Mouse (Mus musculus): ENCODE measurements around the gene Cnnm4. TPM values are rescaled to one million over a fixed set of nuclear protein-coding genes. Genes with fewer than 3 reads are reported as not detected.

Gene Cnnm4
- polyA plus RNA-seq, 1 experiment from 2014 or later, result 9.8 TPM

GRCm38 (mm10) chr1:36479903-36480899 lies 8.8 kb downstream of the Cnnm4 start:
- Histone ChIP-seq H3K27ac (ENCODE audit: low read depth, low read length) (no peak overlapping the region), H3K4me1 (ENCODE audit: control insufficient read depth, insufficient read depth, low read length) (peaks cover 11% of the 10 kb centered on the region), H3K27me3 (ENCODE audit: control insufficient read depth, insufficient read depth, low read length) (no peaks in the 10 kb centered on the region), H3K4me2 (ENCODE audit: low read depth, low read length) (no peak overlapping the region), H3K9me3 (ENCODE audit: control insufficient read depth, low read length) (no peaks in the 10 kb centered on the region), H3K9ac (replicated peaks; ENCODE audit: low read depth, low read length) (no peak overlapping the region), H3K36me3 (ENCODE audit: control insufficient read depth, insufficient read depth, low read length) (no peaks in the 10 kb centered on the region), H3K4me3 (ENCODE audit: low read depth, low read length) (no peak overlapping the region)
- no peak for ATAC-seq (ENCODE audit: low read depth)
- 84% methylated on average over 12 of the region's 12 CpGs for WGBS

DNA sequence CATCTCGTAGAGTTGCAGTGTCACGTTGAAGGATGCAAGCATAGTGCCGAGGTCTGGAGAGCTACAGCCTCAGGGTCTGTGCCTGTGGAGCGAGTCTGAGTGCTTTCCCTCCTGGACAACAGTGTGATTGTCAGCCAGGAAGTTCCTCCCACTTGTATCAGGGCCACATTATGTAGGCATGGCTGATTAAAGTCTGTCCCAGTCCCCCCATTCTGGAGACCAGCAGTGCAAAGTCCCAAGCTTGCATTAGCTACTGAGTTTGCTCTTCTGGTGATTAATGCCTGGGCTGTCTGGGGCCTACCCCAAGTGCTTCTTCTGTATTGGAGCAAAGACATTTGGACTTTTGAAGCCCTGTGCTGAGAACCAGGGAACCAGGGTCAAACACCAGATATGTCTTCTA lies 12.4 kb downstream of the Cnnm4 start:
- no peak for ATAC-seq (ENCODE audit: low read depth)
- Histone ChIP-seq H3K4me3 (ENCODE audit: low read depth, low read length) (no peak overlapping the region), H3K9me3 (ENCODE audit: control insufficient read depth, low read length) (no peaks in the 10 kb centered on the region), H3K4me1 (ENCODE audit: control insufficient read depth, insufficient read depth, low read length) (no peaks in the 10 kb centered on the region), H3K9ac (replicated peaks; ENCODE audit: low read depth, low read length) (no peak overlapping the region), H3K36me3 (ENCODE audit: control insufficient read depth, insufficient read depth, low read length) (no peaks in the 10 kb centered on the region), H3K27me3 (ENCODE audit: control insufficient read depth, insufficient read depth, low read length) (no peaks in the 10 kb centered on the region), H3K4me2 (ENCODE audit: low read depth, low read length) (no peak overlapping the region), H3K27ac (ENCODE audit: low read depth, low read length) (no peak overlapping the region)
- 74% methylated on average over 4 of the region's 4 CpGs for WGBS

DNA sequence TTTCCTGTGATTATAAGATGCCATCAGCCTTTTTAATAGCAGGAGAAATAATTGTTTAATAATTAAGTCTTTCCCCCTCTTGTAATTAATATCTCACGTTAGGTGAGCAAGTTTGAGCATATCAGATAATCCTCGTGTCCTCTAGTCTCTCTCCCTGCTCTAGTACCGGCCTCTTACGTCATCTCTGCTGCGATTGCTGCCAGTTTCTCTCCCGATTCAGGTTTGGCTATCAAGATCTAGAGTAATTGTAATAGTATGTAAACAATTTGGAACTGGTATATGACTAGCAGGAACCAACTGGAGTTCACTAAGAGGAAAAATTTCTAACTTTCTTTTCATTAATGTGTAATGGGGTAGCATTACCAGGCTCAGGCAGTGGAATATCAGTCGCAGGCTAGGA lies 13.7 kb downstream of the Cnnm4 start:
- ATAC-seq (ENCODE audit: low read depth), result no peak
- Histone ChIP-seq H3K27ac (ENCODE audit: low read depth, low read length) (no peak overlapping the region), H3K4me3 (ENCODE audit: low read depth, low read length) (no peak overlapping the region), H3K4me2 (ENCODE audit: low read depth, low read length) (no peak overlapping the region), H3K4me1 (ENCODE audit: control insufficient read depth, insufficient read depth, low read length) (no peaks in the 10 kb centered on the region), H3K27me3 (ENCODE audit: control insufficient read depth, insufficient read depth, low read length) (no peaks in the 10 kb centered on the region), H3K36me3 (ENCODE audit: control insufficient read depth, insufficient read depth, low read length) (no peaks in the 10 kb centered on the region), H3K9ac (replicated peaks; ENCODE audit: low read depth, low read length) (no peak overlapping the region), H3K9me3 (ENCODE audit: control insufficient read depth, low read length) (no peaks in the 10 kb centered on the region)
- 78% methylated on average over 7 of the region's 7 CpGs for WGBS

DNA sequence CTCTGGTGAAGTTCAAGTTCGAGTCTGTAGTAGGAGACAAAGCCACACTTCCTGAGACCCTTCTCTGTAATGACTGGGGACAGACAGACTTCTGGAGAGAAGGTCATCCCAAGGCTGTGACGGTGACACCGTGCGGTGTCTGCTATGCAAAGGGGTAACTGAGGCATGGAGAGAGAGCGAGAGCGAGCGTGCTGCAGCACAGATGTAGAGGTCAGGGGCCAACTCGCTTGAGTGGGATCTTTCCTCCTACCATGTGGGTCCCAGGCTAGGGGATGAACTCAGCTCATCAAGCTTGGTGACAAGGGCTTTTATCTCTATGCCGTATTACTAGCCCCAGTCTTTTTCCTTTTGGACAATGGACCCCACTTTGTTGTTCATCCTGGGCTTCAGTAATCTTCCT lies 15.7 kb downstream of the Cnnm4 start:
- H3K36me3 ChIP-seq (ENCODE audit: control insufficient read depth, insufficient read depth, low read length), result no peaks in the 10 kb centered on the region
- H3K27ac ChIP-seq (ENCODE audit: low read depth, low read length), result no peak overlapping the region
- no peaks in the 10 kb centered on the region for H3K4me1 ChIP-seq (ENCODE audit: control insufficient read depth, insufficient read depth, low read length)
- no peak overlapping the region for H3K9ac ChIP-seq (replicated peaks; ENCODE audit: low read depth, low read length)
- 78% methylated on average over 9 of the region's 9 CpGs for WGBS
- no peak overlapping the region for H3K4me3 ChIP-seq (ENCODE audit: low read depth, low read length)
- no peaks in the 10 kb centered on the region for H3K9me3 ChIP-seq (ENCODE audit: control insufficient read depth, low read length)
- H3K27me3 ChIP-seq (ENCODE audit: control insufficient read depth, insufficient read depth, low read length), result no peaks in the 10 kb centered on the region
- H3K4me2 ChIP-seq (ENCODE audit: low read depth, low read length), result no peak overlapping the region
- ATAC-seq (ENCODE audit: low read depth), result no peak

GRCm38 (mm10) chr1:36489661-36490060 lies 18.2 kb downstream of the Cnnm4 start:
- Histone ChIP-seq H3K36me3 (ENCODE audit: control insufficient read depth, insufficient read depth, low read length) (no peaks in the 10 kb centered on the region), H3K27ac (ENCODE audit: low read depth, low read length) (no peak overlapping the region), H3K9ac (replicated peaks; ENCODE audit: low read depth, low read length) (no peak overlapping the region), H3K27me3 (ENCODE audit: control insufficient read depth, insufficient read depth, low read length) (no peaks in the 10 kb centered on the region), H3K4me2 (ENCODE audit: low read depth, low read length) (no peak overlapping the region), H3K9me3 (ENCODE audit: control insufficient read depth, low read length) (no peaks in the 10 kb centered on the region), H3K4me3 (ENCODE audit: low read depth, low read length) (no peak overlapping the region), H3K4me1 (ENCODE audit: control insufficient read depth, insufficient read depth, low read length) (no peaks in the 10 kb centered on the region)
- WGBS, result 57% methylated on average over 6 of the region's 6 CpGs
- ATAC-seq (ENCODE audit: low read depth), result no peak

GRCm38 (mm10) chr1:36492416-36493139 lies 21.2 kb downstream of the Cnnm4 start:
- no peak overlapping the region for H3K9ac ChIP-seq (replicated peaks; ENCODE audit: low read depth, low read length)
- no peak overlapping the region for H3K4me2 ChIP-seq (ENCODE audit: low read depth, low read length)
- WGBS, result 55% methylated on average over 9 of the region's 9 CpGs
- H3K4me1 ChIP-seq (ENCODE audit: control insufficient read depth, insufficient read depth, low read length), result no peaks in the 10 kb centered on the region
- H3K4me3 ChIP-seq (ENCODE audit: low read depth, low read length), result no peak overlapping the region
- H3K27ac ChIP-seq (ENCODE audit: low read depth, low read length), result no peak overlapping the region
- no peaks in the 10 kb centered on the region for H3K9me3 ChIP-seq (ENCODE audit: control insufficient read depth, low read length)
- no peaks in the 10 kb centered on the region for H3K27me3 ChIP-seq (ENCODE audit: control insufficient read depth, insufficient read depth, low read length)
- no peak; the same call in 1 of the 2 replicates for ATAC-seq (ENCODE audit: low read depth)
- no peaks in the 10 kb centered on the region for H3K36me3 ChIP-seq (ENCODE audit: control insufficient read depth, insufficient read depth, low read length)

GRCm38 (mm10) chr1:36493299-36493698 lies 21.9 kb downstream of the Cnnm4 start:
- no peaks in the 10 kb centered on the region for H3K36me3 ChIP-seq (ENCODE audit: control insufficient read depth, insufficient read depth, low read length)
- H3K27ac ChIP-seq (ENCODE audit: low read depth, low read length), result no peak overlapping the region
- WGBS, result 83% methylated on average over 6 of the region's 6 CpGs
- no peak for ATAC-seq (ENCODE audit: low read depth)
- no peaks in the 10 kb centered on the region for H3K4me1 ChIP-seq (ENCODE audit: control insufficient read depth, insufficient read depth, low read length)
- no peak overlapping the region for H3K4me3 ChIP-seq (ENCODE audit: low read depth, low read length)
- H3K4me2 ChIP-seq (ENCODE audit: low read depth, low read length), result no peak overlapping the region
- no peak overlapping the region for H3K9ac ChIP-seq (replicated peaks; ENCODE audit: low read depth, low read length)
- no peaks in the 10 kb centered on the region for H3K9me3 ChIP-seq (ENCODE audit: control insufficient read depth, low read length)
- no peaks in the 10 kb centered on the region for H3K27me3 ChIP-seq (ENCODE audit: control insufficient read depth, insufficient read depth, low read length)

DNA sequence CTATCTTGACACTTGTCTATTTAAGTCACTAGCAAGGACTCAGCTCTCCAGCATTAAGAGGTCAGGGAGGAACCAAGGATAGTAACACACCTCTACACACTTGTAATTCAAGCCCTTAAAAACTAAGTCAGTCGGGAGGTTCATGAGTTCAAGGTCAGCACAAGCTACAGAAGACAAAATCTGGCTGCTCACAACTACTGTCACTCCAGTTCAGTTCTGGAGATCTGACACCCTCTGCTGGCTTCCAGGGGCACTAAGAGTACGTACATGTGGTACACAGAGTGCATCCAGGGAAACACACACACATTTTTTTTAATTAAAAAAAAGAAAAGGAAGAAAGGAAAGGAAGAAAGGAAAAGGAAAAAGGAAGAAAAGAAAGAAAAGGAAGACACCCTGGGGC lies 25.3 kb downstream of the Cnnm4 start:
- no peaks in the 10 kb centered on the region for H3K9me3 ChIP-seq (ENCODE audit: control insufficient read depth, low read length)
- ATAC-seq (ENCODE audit: low read depth), result no peak
- WGBS, result 82% methylated on average over 2 of the region's 2 CpGs
- H3K4me3 ChIP-seq (ENCODE audit: low read depth, low read length), result no peak overlapping the region
- no peak overlapping the region for H3K9ac ChIP-seq (replicated peaks; ENCODE audit: low read depth, low read length)
- H3K27ac ChIP-seq (ENCODE audit: low read depth, low read length), result no peak overlapping the region
- no peaks in the 10 kb centered on the region for H3K36me3 ChIP-seq (ENCODE audit: control insufficient read depth, insufficient read depth, low read length)
- no peaks in the 10 kb centered on the region for H3K4me1 ChIP-seq (ENCODE audit: control insufficient read depth, insufficient read depth, low read length)
- no peaks in the 10 kb centered on the region for H3K27me3 ChIP-seq (ENCODE audit: control insufficient read depth, insufficient read depth, low read length)
- no peak overlapping the region for H3K4me2 ChIP-seq (ENCODE audit: low read depth, low read length)

- 74% methylated on average over 2 of the region's 2 CpGs for WGBS
- no peaks in the 10 kb centered on the region for H3K36me3 ChIP-seq (ENCODE audit: control insufficient read depth, insufficient read depth, low read length)
- ATAC-seq (ENCODE audit: low read depth), result no peak
Measured at GRCm38 (mm10) chr1:36497312-36497711, 25.9 kb downstream of the Cnnm4 start.

More at GRCm38 (mm10) chr1:36497312-36497711, 25.9 kb downstream of the Cnnm4 start:
- no peak overlapping the region for H3K27ac ChIP-seq (ENCODE audit: low read depth, low read length)
- no peak overlapping the region for H3K4me3 ChIP-seq (ENCODE audit: low read depth, low read length)
- H3K27me3 ChIP-seq (ENCODE audit: control insufficient read depth, insufficient read depth, low read length), result no peaks in the 10 kb centered on the region
- H3K9me3 ChIP-seq (ENCODE audit: control insufficient read depth, low read length), result no peaks in the 10 kb centered on the region
- H3K9ac ChIP-seq (replicated peaks; ENCODE audit: low read depth, low read length), result no peak overlapping the region
- H3K4me1 ChIP-seq (ENCODE audit: control insufficient read depth, insufficient read depth, low read length), result no peaks in the 10 kb centered on the region
- H3K4me2 ChIP-seq (ENCODE audit: low read depth, low read length), result no peak overlapping the region

Data from neural tube, embryonic 14.5 days (tissue).